Mouse (Mus musculus) CH12.LX (cell line): Measurements from ENCODE around the gene Olfr322. TPM values are rescaled to one million over a fixed set of nuclear protein-coding genes. Genes with fewer than 3 reads are reported as not detected.
A peak's percentile ranks its signal among the peaks of the same experiment; 100 is the strongest.

Experiments
- DNase-seq: peaks from one replicate; pipeline ENCODE4 v3.0.0-alpha.2; 2013; ENCODE audit errors: extremely low read depth
- H3K27ac ChIP-seq: 2 replicates; pipeline ENCODE4 v1.5.1; 2012; ENCODE audit warnings: low read depth, mild to moderate bottlenecking, control low read depth, moderate library complexity; ENCODE audit not compliant: insufficient read depth
- H3K27me3 ChIP-seq: replicated peaks from 2 replicates; pipeline ENCODE3; 2012; ENCODE audit warnings: inconsistent platforms
- H3K36me3 ChIP-seq, 2 experiments: replicated peaks in 1 of 2; 2 replicates each; pipeline versions ENCODE3 to v1.6.1; 2012; ENCODE audit warnings: inconsistent platforms in 1 of 2, low read length in 1 of 2, mild to moderate bottlenecking in 1 of 2, mixed read lengths in 1 of 2, moderate library complexity in 1 of 2; ENCODE audit not compliant: control insufficient read depth in 1 of 2, insufficient read depth in 1 of 2
- H3K4me1 ChIP-seq, 2 experiments: 2 replicates each; pipeline ENCODE4 v1.6.1; 2012; ENCODE audit warnings: inconsistent platforms in 1 of 2, moderate library complexity in 1 of 2; ENCODE audit not compliant: insufficient read depth in 2 of 2, control insufficient read depth in 1 of 2
- H3K4me2 ChIP-seq: 2 replicates; pipeline ENCODE4 v1.6.1; 2012; ENCODE audit warnings: low read depth, mild to moderate bottlenecking, control low read depth; ENCODE audit not compliant: poor library complexity, insufficient read depth, severe bottlenecking
- H3K4me3 ChIP-seq, 3 experiments: fragments of 150-350 bp in 1 of 3; sonication (generic) in 1 of 3; replicated peaks in 1 of 3; 2 replicates each; pipeline versions ENCODE3 to v1.5.1; 2011 to 2012; ENCODE audit warnings: low read depth in 2 of 3, low read length in 2 of 3, mild to moderate bottlenecking in 2 of 3, moderate library complexity in 2 of 3, control low read depth in 1 of 3, improper control_type of control experiment in 1 of 3, inconsistent platforms in 1 of 3, mixed read lengths in 1 of 3; ENCODE audit not compliant: poor library complexity in 1 of 3
- H3K79me2 ChIP-seq: replicated peaks from 2 replicates; pipeline ENCODE4 v1.6.1; 2012; ENCODE audit warnings: mild to moderate bottlenecking, moderate library complexity; ENCODE audit not compliant: control insufficient read depth, poor library complexity, insufficient read depth, severe bottlenecking; ENCODE audit errors: extremely low read depth
- H3K9ac ChIP-seq: 2 replicates; pipeline ENCODE4 v1.6.1; 2012; ENCODE audit warnings: low read depth, mild to moderate bottlenecking, control low read depth, moderate library complexity; ENCODE audit not compliant: insufficient read depth
- H3K9me3 ChIP-seq: replicated peaks from 2 replicates; pipeline ENCODE3; 2012; ENCODE audit warnings: low read length, inconsistent platforms, mixed read lengths
- CTCF ChIP-seq, 2 experiments: IDR thresholded peaks in 1 of 2; conservative IDR thresholded peaks in 1 of 2; 2 replicates each; pipeline ENCODE4 v1.5.1; 2011 to 2012; ENCODE audit warnings: low read depth in 2 of 2, low read length in 2 of 2, improper control_type of control experiment in 1 of 2, inconsistent platforms in 1 of 2, mild to moderate bottlenecking in 1 of 2, moderate library complexity in 1 of 2
- E2F4 ChIP-seq: IDR thresholded peaks from 2 replicates; pipeline ENCODE4 v1.6.1; 2011; ENCODE audit warnings: low read depth, low read length, improper control_type of control experiment; ENCODE audit not compliant: insufficient replicate concordance
- ELF1 ChIP-seq: IDR thresholded peaks from 2 replicates; pipeline ENCODE4 v1.6.1; 2014; ENCODE audit warnings: low read depth, mild to moderate bottlenecking, inconsistent platforms, low read length, improper control_type of control experiment
- GABPA ChIP-seq: IDR thresholded peaks from 2 replicates; pipeline ENCODE4 v1.6.1; 2012; ENCODE audit warnings: low read depth, low read length, improper control_type of control experiment, inconsistent platforms; ENCODE audit not compliant: insufficient replicate concordance
- HCFC1 ChIP-seq: IDR thresholded peaks from 2 replicates; pipeline ENCODE4 v1.6.1; 2012; ENCODE audit warnings: low read depth, mild to moderate bottlenecking, inconsistent platforms, low read length, improper control_type of control experiment
- KAT2A ChIP-seq: IDR thresholded peaks from 2 replicates; pipeline ENCODE4 v1.6.1; 2012; ENCODE audit warnings: low read length, improper control_type of control experiment, inconsistent platforms; ENCODE audit not compliant: insufficient replicate concordance
- MAFK ChIP-seq: IDR thresholded peaks from 2 replicates; pipeline ENCODE4 v1.6.1; 2011; ENCODE audit warnings: low read length, improper control_type of control experiment; ENCODE audit not compliant: insufficient replicate concordance
- MAZ ChIP-seq: IDR thresholded peaks from 2 replicates; pipeline ENCODE4 v1.6.1; 2012; ENCODE audit warnings: low read depth, mild to moderate bottlenecking, inconsistent platforms, low read length, improper control_type of control experiment, moderate library complexity
- MXI1 ChIP-seq: IDR thresholded peaks from 2 replicates; pipeline ENCODE4 v1.6.1; 2011; ENCODE audit warnings: mild to moderate bottlenecking, low read depth, low read length, improper control_type of control experiment
- MYC ChIP-seq: IDR thresholded peaks from 2 replicates; pipeline ENCODE4 v1.6.1; 2011; ENCODE audit warnings: low read depth, mild to moderate bottlenecking, improper control_type of control experiment, low read length
- POLR2A ChIP-seq: IDR thresholded peaks from 2 replicates; pipeline ENCODE4 v1.6.1; 2011; ENCODE audit warnings: low read depth, mild to moderate bottlenecking, improper control_type of control experiment, low read length
- RCOR1 ChIP-seq: conservative IDR thresholded peaks from 2 replicates; pipeline ENCODE4 v1.6.1; 2012; ENCODE audit warnings: low read depth, mild to moderate bottlenecking, inconsistent platforms, low read length, improper control_type of control experiment
- SMC3 ChIP-seq: IDR thresholded peaks from 2 replicates; pipeline ENCODE4 v1.6.1; 2011; ENCODE audit warnings: low read depth, low read length, improper control_type of control experiment
- TCF12 ChIP-seq: IDR thresholded peaks from 2 replicates; pipeline ENCODE4 v1.6.1; 2014; ENCODE audit warnings: low read depth, mild to moderate bottlenecking, inconsistent platforms, low read length, improper control_type of control experiment
- UBTF ChIP-seq: IDR thresholded peaks from 2 replicates; pipeline ENCODE4 v1.6.1; 2012; ENCODE audit warnings: low read depth, mild to moderate bottlenecking, inconsistent platforms, low read length, improper control_type of control experiment, moderate library complexity
- USF1 ChIP-seq: IDR thresholded peaks from 2 replicates; pipeline ENCODE4 v1.6.1; 2014; ENCODE audit warnings: low read depth, mild to moderate bottlenecking, inconsistent platforms, low read length, improper control_type of control experiment
- USF2 ChIP-seq: conservative IDR thresholded peaks from 2 replicates; pipeline ENCODE4 v1.6.1; 2011; ENCODE audit warnings: low read depth, low read length, improper control_type of control experiment
- ZKSCAN1 ChIP-seq: IDR thresholded peaks from 2 replicates; pipeline ENCODE4 v1.6.1; 2012; ENCODE audit warnings: low read depth, inconsistent platforms, low read length, improper control_type of control experiment, borderline replicate concordance
- dilution Hi-C: fragments of 300-500 bp; cut with MboI; formaldehyde crosslinking; loops from 2 replicates; pipeline ENCODE4 v1.14.3; 2020; ENCODE audit warnings: low sequenced_read_pairs; ENCODE audit not compliant: extremely low pct_unique_long_range_greater_than_20kb, extremely low pct_ligation_motif_present
- in situ Hi-C: fragments of 300-500 bp; cut with MboI; formaldehyde crosslinking; loops from 3 replicates; pipeline ENCODE4 v1.14.3; 2019; ENCODE audit warnings: low sequenced_read_pairs, low pct_ligation_motif_present, low pct_unique_long_range_greater_than_20kb, mixed read lengths
- polyA plus RNA-seq: library from polyadenylated mRNA; unstranded; fragments of >175 nt; gene quantifications from 2 replicates; pipeline ENCODE4 v1.2.1, GENCODE M21; 2012; ENCODE audit warnings: low read depth; ENCODE audit not compliant: insufficient read length
- total RNA-seq, 2 experiments: library from RNA; depleted of rRNA; stranded (reverse); fragments of 300-350 nt in 1 of 2; fragments of >200 nt in 1 of 2; gene quantifications; 2 replicates each; pipeline ENCODE4 v1.2.3; 2012 to 2014

Olfr322 gene
- total and polyA plus RNA-seq, 3 experiments, result not detected

DNA sequence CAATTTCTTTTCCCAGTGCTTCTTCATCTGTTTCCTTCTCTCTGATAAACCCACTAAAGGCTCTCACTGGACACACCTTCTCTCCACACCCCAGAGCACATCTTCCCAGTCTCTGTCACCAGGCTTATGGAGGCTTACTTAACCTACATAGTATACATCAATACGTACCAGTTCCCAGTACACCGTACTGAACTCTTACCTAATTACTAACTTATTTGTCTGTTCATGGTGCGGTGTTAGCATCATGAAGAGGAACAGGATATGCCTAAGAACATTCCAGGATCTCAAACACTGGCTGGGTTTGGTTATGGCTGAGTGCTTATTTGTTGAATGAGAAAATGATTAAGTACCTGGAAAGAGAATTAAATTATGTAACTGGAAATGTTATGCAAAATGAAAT is 3.4 kb upstream of the Olfr322 start:
- Histone ChIP-seq H3K4me2 (no peak overlapping the region), H3K79me2 (no peaks in the 10 kb centered on the region), H3K27me3 (peaks cover 80% of the 10 kb centered on the region), H3K4me1 (no peaks in the 10 kb centered on the region), H3K4me3 (no peak overlapping the region), H3K27ac (no peak overlapping the region), H3K9ac (no peak overlapping the region), H3K36me3 (no peaks in the 10 kb centered on the region), H3K9me3 (no peaks in the 10 kb centered on the region)
- in situ Hi-C loops (no loop called here), dilution Hi-C loops (no loop called here)
- TF ChIP-seq SMC3 (no peak), USF2 (no peak), GABPA (no peak), USF1 (no peak), MXI1 (no peak), MAZ (no peak), MAFK (no peak), MYC (no peak), KAT2A (no peak), UBTF (no peak), POLR2A (no peak), RCOR1 (no peak), ELF1 (no peak), TCF12 (no peak), ZKSCAN1 (no peak), E2F4 (no peak)
- no peak for DNase-seq

DNA sequence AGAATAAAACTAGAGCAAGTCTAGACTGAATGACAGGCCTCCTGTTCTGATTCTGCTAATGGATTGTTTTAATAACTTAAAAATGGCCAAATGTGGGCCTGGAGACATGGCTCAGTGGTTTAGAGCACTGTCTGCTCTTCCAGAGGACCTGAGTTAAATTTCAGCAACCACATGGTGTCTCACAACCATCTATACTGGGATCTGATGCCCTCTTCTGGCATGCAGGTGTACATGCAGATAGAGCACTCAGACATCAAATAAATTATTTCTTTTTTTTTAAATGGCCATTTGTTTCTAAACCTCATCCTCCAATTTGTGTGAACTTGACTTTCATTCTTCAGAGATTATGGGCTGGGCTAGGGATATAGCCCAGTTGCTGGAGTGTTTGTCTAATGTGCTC is 10.7 kb downstream of the Olfr322 start:
- peak in 1 of 2 experiments; percentile 64; a peak in 2 of 4 replicates for TF ChIP-seq CTCF (conservative IDR thresholded peaks at IDR 0.05 in 1 of 2, IDR thresholded peaks at IDR 0.05 in 1 of 2; ENCODE audit: low read depth in 2 of 2, low read length in 2 of 2)
- TF ChIP-seq E2F4, result no peak
- TF ChIP-seq MYC, result no peak
- peak; percentile 9; the same call in 1 of the 2 replicates for TF ChIP-seq SMC3
- no peak for TF ChIP-seq HCFC1
- TF ChIP-seq, all 38 proteins: peak for 2
- Histone ChIP-seq H3K9me3 (no peaks in the 10 kb centered on the region), H3K4me2 (no peak overlapping the region), H3K36me3 (no peaks in the 10 kb centered on the region), H3K4me1 (no peaks in the 10 kb centered on the region), H3K4me3 (no peak overlapping the region), H3K79me2 (no peaks in the 10 kb centered on the region), H3K27ac (no peak overlapping the region), H3K9ac (no peak overlapping the region), H3K27me3 (peaks cover 33% of the 10 kb centered on the region)
- DNase-seq, result no peak
- in situ Hi-C loops (no loop called here), dilution Hi-C loops (no loop called here)
